Mouse (Mus musculus): ENCODE data around the gene Olfr120.
"Not testable (repeated sequence)": the region's sequence is repeated elsewhere in the genome, so short reads cannot be mapped to it uniquely, and the experiment has no call there.

The Olfr120 gene

GRCm38 (mm10) chr17:37721508-37721907, at the start of gene Olfr120:
TSS of gene Olfr120 (plus strand) at chr17:37721808.
- DNase-seq (ENCODE audit: low read depth, low spot score) = no peak

DNA sequence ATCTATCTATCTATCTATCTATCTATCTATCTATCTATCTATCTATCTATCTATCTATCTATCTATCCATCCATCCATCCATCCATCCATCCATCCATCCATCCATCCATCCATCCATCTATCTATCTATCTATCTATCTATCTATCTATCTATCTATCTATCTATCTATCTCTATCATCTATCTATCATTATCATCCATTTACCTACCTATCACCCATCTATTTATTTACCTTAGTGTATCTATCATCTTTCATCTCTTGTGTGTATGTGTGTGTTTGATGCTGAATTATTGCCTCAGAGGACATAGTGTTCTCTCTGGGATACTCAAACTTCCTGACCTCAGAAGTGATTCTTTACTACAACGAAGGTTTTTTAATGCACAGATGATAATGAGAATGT, 25.3 kb upstream of the Olfr120 start, which contains the start of gene Olfr119:
Olfr119 (plus strand) TSS at position 301 of the 400 bp plus-strand sequence.
- DNase-seq (ENCODE audit: low read depth, low spot score) = not testable (repeated sequence)

DNA sequence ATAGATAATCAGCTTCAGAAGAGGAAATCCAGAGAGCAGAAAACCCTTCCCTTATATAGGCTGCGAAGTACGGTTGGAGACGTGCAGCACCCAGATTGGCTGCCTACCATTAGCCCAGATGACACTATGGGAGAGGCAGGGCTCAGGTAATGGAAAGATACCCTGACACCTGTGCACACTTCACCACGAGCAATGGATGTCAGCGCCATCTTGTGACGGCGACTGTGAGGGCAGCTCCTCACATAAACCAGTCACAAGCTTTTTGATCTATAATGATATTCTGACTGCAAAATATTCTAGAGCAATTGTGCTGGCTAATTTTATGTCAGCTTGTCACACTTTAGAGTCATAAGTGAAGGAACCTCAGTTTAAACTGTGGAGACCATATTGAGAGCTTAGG, 16.5 kb downstream of the Olfr120 start:
- DNase-seq (ENCODE audit: low read depth, low spot score) = no peak

DNA sequence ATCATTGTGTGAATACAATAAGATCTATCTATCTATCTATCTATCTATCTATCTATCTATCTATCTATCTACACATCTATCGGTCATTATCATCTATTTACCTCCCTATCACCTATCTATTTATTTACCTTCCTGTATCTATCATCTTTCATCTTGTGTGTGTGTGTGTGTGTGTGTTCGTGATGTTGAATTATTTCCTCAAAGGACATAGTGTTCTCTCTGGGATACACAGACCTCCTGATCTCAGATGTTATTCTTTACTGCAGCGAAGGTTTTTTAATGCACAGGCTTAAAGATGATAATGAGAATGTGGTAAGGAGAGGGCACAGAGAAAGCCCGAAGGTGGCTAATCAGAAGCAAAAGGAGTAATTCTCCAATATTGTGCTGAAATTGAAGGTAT, 46.7 kb downstream of the Olfr120 start, which contains the start of gene Olfr122:
Olfr122 (plus strand) TSS at position 301 of the 400 bp plus-strand sequence.
- DNase-seq (ENCODE audit: low read depth, low spot score) = no peak
